Mouse (Mus musculus) left cerebral cortex, adult 9 months (tissue): ENCODE measurements around the gene Srp9.

Experiments
- DNase-seq, 2 experiments: peaks; one replicate each; pipeline ENCODE4 v3.0.0; 2022; ENCODE audit warnings: low spot score in 2 of 2

Srp9 gene

DNA sequence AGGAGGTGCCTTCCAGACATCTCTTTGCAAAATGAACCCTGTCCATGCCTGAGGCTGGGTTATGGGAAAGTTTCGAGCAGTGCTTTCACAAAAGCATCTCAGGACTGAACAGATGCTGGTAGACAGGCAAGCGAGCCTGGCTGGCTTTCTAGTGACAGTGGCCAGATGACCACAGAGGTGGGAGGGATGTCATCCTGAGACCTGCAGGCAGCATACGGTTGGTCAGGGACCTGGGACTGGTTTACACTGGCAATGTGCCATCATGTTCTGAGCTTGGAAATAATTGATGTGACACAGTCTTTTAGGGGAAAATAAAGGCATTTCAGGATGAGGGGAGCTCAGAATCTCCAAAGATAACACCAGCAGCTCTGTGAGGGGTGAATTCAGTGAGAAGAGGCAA is 19.5 kb upstream of the Srp9 start:
- DNase-seq: no peak

GRCm38 (mm10) chr1:182107251-182107650 is 17.3 kb upstream of the Srp9 start:
- DNase-seq: no peak

DNA sequence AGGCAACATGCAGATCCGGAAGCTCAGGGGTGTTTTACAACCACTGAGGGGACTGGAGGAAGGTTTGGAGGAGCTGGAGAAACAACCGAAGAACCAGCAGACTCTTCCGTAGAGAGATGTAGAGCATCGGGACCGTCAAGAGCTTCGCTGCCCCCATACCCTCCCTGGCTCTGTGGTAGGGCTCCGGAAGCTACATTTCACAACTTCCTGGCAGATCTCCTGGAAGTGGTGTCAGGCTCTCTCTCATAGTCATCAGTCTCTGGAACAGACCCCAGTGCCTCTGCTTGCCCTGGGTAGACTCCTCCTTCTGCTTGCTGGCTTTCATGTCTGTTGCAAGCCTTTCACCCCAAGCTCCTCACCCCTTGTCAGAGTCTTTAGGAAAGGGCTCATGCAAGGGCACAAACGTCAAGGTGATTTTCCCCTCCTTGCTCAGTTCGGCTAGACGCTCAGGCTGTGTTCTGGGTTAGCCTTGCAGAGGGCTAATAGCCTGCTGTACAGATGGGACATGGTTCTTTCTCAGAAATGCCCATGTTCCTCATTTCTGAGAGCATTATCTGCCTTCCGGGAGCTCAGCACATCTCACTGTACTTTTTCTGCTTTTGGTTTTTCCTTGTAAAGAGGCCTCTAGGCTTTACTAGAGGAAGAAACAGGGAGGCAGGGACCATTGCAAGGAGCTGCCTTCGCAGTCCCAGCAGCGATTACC is 16.0 kb upstream of the Srp9 start:
- DNase-seq: no peak

DNA sequence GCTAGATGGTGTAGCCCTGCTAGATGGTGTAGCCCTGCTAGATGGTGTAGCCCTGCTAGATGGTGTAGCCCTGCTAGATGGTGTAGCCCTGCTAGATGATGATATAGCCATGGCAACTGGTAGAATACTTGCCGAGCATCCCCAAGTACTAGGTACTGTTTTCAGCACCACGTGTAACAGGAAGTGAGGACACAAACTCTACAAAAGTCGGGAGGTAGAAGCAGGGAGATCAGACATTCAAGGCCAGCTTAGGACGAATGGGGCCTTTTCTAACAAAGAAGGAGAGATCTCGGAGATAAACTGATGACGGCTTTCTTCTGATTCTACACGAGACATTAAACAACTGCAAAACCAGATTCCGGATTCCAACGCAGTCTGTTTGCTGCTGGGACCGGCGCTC is 14.4 kb upstream of the Srp9 start:
- no peak for DNase-seq

DNA sequence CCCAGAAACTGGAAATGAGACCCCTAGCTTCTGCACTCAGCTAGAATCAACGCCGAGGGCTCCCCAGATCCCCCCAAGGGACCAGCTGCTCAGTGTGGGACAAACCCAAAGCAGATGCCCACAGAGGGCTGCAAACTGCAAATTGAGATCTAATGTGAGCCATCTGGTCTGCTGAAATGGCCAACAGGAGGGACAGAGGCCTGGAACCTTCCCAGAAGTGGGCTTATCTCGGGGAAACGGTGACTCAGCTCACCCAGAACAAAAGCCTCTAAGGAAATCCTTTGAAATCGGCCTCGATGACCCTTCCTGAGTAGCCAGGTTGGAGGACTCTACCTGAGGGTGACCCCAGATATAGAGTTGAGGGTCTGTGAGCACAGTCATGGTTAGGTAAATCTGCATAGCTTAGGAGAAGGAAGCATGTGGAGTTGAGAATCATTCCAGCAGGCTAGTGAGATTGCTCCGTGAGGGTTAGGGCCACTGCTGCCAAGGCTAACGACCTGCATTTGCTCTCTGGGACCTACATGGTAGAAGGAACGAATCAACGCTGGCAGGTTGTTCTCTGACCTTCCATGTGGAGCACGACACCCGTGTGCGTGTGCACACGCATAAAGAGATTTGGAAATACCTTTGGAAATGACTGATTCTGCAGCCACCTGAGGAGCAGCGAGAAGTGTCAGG is 13.7 kb upstream of the Srp9 start:
- DNase-seq: no peak

DNA sequence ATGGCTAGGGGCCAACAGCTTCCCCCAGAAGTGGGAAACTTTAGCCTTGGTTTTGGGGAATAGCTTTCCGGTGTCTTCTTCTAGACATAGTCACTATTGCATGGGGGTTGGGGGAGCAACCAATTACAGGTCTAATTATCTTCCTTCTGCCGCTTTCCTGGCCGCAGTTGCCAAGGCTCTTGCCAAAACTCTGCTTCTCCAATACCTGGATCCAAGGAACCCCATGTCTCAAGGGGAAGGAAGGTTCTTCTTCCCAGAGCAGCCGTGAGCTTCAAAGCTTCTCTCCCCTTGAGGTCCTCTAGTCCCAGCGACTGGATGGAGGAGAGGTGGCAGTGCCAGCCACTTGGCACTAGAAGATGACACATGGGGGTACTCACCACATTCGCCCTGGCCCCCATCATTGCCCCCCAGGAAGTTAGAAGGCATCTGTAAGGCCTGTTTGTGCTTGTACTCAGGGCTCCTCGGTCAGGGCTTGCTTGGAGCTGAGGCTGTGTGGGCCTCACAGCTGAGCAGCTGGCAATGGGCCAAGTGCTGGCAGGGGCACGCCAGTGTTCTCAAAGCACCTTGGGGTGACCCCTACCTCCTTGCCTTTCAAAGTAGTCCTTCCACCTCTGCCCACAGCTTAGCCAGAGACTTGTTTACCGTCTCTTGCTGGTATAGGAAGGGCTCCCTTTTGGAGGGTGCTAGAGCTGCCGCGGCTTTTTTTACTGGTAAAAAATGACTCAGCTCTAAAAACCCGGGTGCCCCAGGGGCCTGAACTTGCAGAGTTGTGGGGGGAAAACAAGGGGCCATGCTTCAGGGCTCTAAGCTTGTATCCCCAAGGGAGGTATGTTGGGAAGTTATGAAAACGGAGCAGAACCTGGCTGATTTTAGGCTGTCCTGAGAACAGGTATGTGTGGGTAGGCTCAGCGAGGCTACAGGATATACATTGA is 12.9 kb upstream of the Srp9 start:
- peak in 1 of 2 experiments; percentile 17 for DNase-seq

GRCm38 (mm10) chr1:182112385-182112784 is 12.2 kb upstream of the Srp9 start:
- no peak for DNase-seq

DNA sequence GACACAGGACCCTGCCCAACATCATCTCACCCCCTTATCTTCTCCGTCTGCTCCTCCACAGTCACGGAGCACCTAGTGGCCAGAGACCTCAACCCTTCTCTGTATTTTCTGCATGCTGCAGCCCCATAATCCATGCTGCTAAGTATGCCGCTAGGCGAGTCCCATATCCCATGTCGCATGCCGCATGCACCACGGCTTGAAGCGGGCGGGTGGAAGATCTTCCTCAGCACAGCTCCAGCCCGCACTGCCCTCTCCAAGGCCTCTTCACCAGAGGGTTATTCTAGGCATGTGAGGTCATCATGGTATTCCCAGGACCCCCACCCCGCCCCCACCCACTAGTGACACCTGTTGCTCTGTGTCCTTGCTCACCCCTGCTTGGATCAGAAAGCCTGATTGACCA is 11.4 kb upstream of the Srp9 start:
- no peak for DNase-seq

DNA sequence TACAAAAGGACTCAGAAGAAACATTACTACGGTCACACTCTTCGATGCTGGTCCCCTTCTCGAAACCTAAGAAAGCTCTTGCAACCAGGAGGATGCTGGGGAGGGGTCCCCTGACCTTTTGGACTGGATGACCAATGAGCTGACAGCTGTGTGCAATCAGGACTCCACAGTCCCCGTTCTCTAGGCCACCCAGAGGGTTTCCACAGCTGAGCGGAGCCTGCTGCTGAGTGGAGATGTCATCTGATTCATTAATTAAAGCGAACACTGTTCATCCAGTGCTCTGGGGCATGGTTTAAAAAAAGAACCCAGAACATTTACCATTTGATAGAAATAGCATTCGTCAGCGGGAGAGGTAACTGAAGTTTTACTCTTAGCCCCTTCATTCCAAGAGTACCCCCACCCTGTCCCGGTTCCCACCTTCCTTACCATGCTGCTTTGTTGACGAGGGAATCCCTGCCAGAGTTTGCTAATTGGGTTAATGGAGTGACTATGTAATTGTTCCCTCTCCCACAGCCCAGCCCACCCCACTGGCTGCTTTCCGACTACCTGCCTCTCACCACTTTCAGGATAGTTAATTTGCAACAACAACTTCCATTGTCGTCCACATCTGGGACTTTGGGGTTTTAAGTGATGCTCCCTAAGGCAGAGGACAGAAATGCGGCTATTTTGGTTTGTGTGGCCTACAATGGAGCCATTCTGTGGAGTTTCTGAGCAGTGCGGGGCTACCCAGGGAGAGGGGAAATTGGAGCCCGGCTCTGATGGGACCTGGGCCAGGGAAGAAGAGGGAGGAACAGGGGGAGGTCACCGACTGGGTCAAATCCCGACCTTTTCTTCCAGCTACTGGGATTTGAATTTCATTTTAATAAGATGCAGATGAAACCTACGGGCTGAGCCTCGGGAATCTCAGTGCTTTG is 10.7 kb upstream of the Srp9 start:
- DNase-seq: peak in 1 of 2 experiments; percentile 26

DNA sequence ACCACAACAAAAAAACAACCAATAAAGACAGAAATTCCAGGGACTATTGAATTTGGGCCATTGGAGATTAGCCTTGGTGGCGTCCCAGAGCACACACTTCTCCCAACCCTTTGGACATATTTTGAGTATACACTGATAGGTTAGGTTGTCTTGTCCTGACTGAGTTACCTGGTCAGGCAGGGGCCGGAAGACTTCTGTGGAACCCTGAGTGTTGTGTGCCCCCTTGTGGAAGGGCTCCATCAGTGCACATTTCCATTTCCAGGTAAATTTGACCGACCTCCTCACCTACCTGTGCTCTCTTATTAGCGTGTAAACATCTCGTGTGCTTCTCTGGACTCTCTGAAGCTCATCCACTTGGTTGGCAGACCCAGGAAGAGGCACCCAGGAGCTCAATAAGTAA is 9.3 kb upstream of the Srp9 start:
- DNase-seq: peak in 1 of 2 experiments; percentile 25

- DNase-seq: peak in 1 of 2 experiments; percentile 26
Observed at GRCm38 (mm10) chr1:182115651-182116408, 8.7 kb upstream of the Srp9 start.

- DNase-seq: no peak
Observed at GRCm38 (mm10) chr1:182122413-182122812, 2.1 kb upstream of the Srp9 start.

GRCm38 (mm10) chr1:182124924-182125368 is 409 bp downstream of the Srp9 start:
- DNase-seq: peak; percentile 46 to 77

DNA sequence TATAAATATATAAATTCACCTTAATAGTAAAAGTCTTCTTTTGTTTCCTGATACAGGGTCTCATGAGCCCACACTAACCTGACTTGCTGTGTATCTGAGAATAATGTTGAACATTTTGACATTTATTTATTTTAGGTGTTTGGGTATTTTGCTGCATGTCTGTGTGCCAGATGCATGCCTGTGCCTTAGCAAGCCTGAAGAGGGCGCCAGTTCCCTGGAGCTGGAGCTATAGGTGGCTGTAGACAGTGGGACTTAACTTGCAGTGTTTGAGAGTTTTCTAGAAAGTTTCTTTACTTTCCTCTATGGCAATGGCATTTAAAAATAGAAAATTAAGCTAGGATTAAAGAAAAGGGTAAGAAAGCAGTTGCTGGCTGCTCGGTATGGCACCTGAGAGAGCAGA is 6.3 kb downstream of the Srp9 start:
- no peak for DNase-seq

- DNase-seq: no peak
Observed at GRCm38 (mm10) chr1:182137204-182138125, 12.9 kb downstream of the Srp9 start.

DNA sequence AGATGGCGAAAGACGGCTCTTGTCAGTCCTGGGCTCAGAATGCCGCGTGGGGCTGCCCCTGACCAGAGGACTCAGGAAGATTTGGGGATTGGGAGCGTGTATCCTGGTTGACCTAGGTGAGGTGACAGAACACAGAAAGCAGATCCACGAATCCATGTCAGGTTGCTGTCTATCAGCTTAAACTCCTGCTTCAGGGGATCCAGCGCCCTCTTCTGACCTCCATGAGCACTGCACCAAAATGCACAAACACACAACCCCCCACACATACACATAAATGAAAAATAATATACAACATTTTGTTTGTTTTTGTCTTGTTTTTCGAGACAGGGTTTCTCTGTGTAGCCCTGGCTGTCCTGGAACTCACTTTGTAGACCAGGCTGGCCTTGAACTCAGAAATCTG is 13.6 kb downstream of the Srp9 start:
- DNase-seq: no peak

- DNase-seq: no peak
Observed at GRCm38 (mm10) chr1:182139937-182140336, 15.4 kb downstream of the Srp9 start.

DNA sequence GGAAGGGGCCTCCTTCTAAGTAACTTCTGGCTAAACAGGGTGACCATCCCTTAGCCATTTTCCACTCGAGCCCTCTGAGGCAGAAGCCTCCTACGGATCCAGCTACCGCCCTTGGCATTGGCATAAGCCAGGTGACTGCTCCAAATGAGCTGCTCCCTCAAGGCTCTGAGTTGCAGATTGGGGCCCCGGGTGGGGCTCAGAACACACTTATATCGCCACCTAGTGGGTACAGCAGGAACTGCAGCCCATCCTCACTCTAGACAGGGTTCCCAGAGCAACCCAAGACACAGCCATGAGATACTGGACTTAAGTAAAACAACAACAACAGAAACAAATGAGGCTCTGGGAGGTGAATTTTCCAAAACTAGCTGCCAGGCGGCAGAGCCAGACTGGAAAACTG is 15.8 kb downstream of the Srp9 start:
- DNase-seq: peak; percentile 20 to 80

- DNase-seq: no peak
Observed at GRCm38 (mm10) chr1:182142725-182143124, 18.2 kb downstream of the Srp9 start.
